Mouse (Mus musculus) stomach, embryonic 14.5 days (tissue): Measurements from ENCODE around the gene Pip5kl1. TPM values are rescaled to one million over a fixed set of nuclear protein-coding genes. Genes with fewer than 3 reads are reported as not detected.

Experiments used
- ATAC-seq: fragments of 200-750 bp; cut with Nextera tagmentation; 2 replicates; pipeline ENCODE4 v1.8.0; 2017; ENCODE audit warnings: low read depth, moderate TSS enrichment; ENCODE audit not compliant: insufficient number of reproducible peaks, insufficient read depth, low FRiP score
- H3K27ac ChIP-seq: fragments of 300-500 bp; sonication (generic); 2 replicates; pipeline ENCODE4 v1.5.1; 2014; ENCODE audit warnings: mild to moderate bottlenecking, low read length, moderate library complexity, mixed read lengths
- H3K27me3 ChIP-seq: fragments of 300-500 bp; sonication (generic); 2 replicates; pipeline ENCODE4 v1.6.1; 2014; ENCODE audit warnings: low read length, control low read depth, mixed read lengths; ENCODE audit not compliant: control insufficient read depth, insufficient read depth
- H3K36me3 ChIP-seq: fragments of 300-500 bp; sonication (generic); 2 replicates; pipeline ENCODE4 v1.6.1; 2014; ENCODE audit warnings: mild to moderate bottlenecking, control low read depth, low read length, moderate library complexity, mixed read lengths; ENCODE audit not compliant: control insufficient read depth, insufficient read depth
- H3K4me1 ChIP-seq: fragments of 300-500 bp; sonication (generic); 2 replicates; pipeline ENCODE4 v1.6.1; 2014; ENCODE audit warnings: low read length, control low read depth, mixed read lengths; ENCODE audit not compliant: control insufficient read depth, insufficient read depth
- H3K4me2 ChIP-seq: fragments of 300-500 bp; sonication (generic); replicated peaks from 2 replicates; pipeline ENCODE4 v1.6.1; 2014; ENCODE audit warnings: low read depth, low read length, control low read depth
- H3K4me3 ChIP-seq: fragments of 300-500 bp; sonication (generic); 2 replicates; pipeline ENCODE4 v1.5.1; 2014; ENCODE audit warnings: low read depth, low read length, control low read depth
- H3K9ac ChIP-seq: fragments of 300-500 bp; sonication (generic); replicated peaks from 2 replicates; pipeline ENCODE4 v1.6.1; 2014; ENCODE audit warnings: low read depth, mild to moderate bottlenecking, control low read depth, low read length, moderate library complexity, mixed read lengths
- H3K9me3 ChIP-seq: fragments of 300-500 bp; sonication (generic); 2 replicates; pipeline ENCODE4 v1.6.1; 2016; ENCODE audit warnings: low read depth, low read length, control low read depth; ENCODE audit not compliant: control insufficient read depth
- WGBS: fragments of 180-500 bp; shearing (Covaris S2); extraction: QIAGEN DNeasy Blood & Tissue Kit; methylation state at CpG from one replicate; pipeline ENCODE4 v1.1.7; 2014; 5-methylcytosine and 5-hydroxymethylcytosine counted together
- polyA plus RNA-seq: library from polyadenylated mRNA; unstranded; fragments of >200 nt; fragmentation: Nextera tagmentation; extraction: Ambion mirVana; gene quantifications from 2 replicates; pipeline ENCODE4 v1.2.1, GENCODE M21; 2014

Pip5kl1 gene
- polyA plus RNA-seq = 0.46 and 1.4 TPM in 2 replicates

GRCm38 (mm10) chr2:32574497-32574896, at the start of gene Pip5kl1:
Gene Pip5kl1, plus strand, starts transcription at chr2:32574797.
- Histone ChIP-seq H3K27me3 (0 out of 2 replicates have a peak, but pooled peaks cover 1% of the 10 kb centered on the region), H3K4me3 (peak within 1 kb of the TSS; percentile 33), H3K9ac (peak within 1 kb of the TSS; percentile 40), H3K9me3 (no peaks in the 10 kb centered on the region), H3K4me2 (peak within 1 kb of the TSS; percentile 63), H3K4me1 (peaks cover 11% of the 10 kb centered on the region; the same call in 1 of the 2 replicates), H3K27ac (no peak within 1 kb of the TSS), H3K36me3 (no peaks in the 10 kb centered on the region)
- WGBS = 77% methylated on average over 6 of the region's 6 CpGs
- no peak for ATAC-seq

GRCm38 (mm10) chr2:32525816-32526215, 48.8 kb upstream of the Pip5kl1 start:
- 87% methylated on average over 12 of the region's 12 CpGs for WGBS
- Histone ChIP-seq H3K9me3 (no peaks in the 10 kb centered on the region), H3K27ac (no peak overlapping the region), H3K27me3 (no peaks in the 10 kb centered on the region), H3K9ac (no peak overlapping the region), H3K36me3 (no peaks in the 10 kb centered on the region), H3K4me2 (no peak overlapping the region), H3K4me1 (no peaks in the 10 kb centered on the region), H3K4me3 (no peak overlapping the region)
- ATAC-seq = no peak

GRCm38 (mm10) chr2:32527468-32527966, 47.1 kb upstream of the Pip5kl1 start:
- ATAC-seq = no peak
- no peak overlapping the region for H3K27ac ChIP-seq
- H3K36me3 ChIP-seq = no peaks in the 10 kb centered on the region
- H3K9me3 ChIP-seq = no peaks in the 10 kb centered on the region
- H3K9ac ChIP-seq = no peak overlapping the region
- H3K4me1 ChIP-seq = no peaks in the 10 kb centered on the region
- no peak overlapping the region for H3K4me2 ChIP-seq
- no peaks in the 10 kb centered on the region for H3K27me3 ChIP-seq
- H3K4me3 ChIP-seq = no peak overlapping the region
- 70% methylated on average over 14 of the region's 14 CpGs for WGBS

- WGBS = 85% methylated on average over 1 of the region's 1 CpGs
- Histone ChIP-seq H3K9me3 (no peaks in the 10 kb centered on the region), H3K4me2 (no peak overlapping the region), H3K27ac (no peak overlapping the region), H3K4me3 (no peak overlapping the region), H3K36me3 (no peaks in the 10 kb centered on the region), H3K4me1 (no peaks in the 10 kb centered on the region), H3K27me3 (no peaks in the 10 kb centered on the region), H3K9ac (no peak overlapping the region)
- ATAC-seq = no peak
Observed at GRCm38 (mm10) chr2:32528326-32528725, 46.3 kb upstream of the Pip5kl1 start.

GRCm38 (mm10) chr2:32530479-32530878, 44.1 kb upstream of the Pip5kl1 start:
- 79% methylated on average over 2 of the region's 2 CpGs for WGBS
- Histone ChIP-seq H3K4me3 (no peak overlapping the region), H3K4me1 (peaks cover 5% of the 10 kb centered on the region; the same call in 1 of the 2 replicates), H3K9me3 (no peaks in the 10 kb centered on the region), H3K36me3 (no peaks in the 10 kb centered on the region), H3K27me3 (no peaks in the 10 kb centered on the region), H3K9ac (no peak overlapping the region), H3K4me2 (no peak overlapping the region), H3K27ac (no peak overlapping the region)
- ATAC-seq = no peak

- Histone ChIP-seq H3K4me2 (no peak overlapping the region), H3K9me3 (no peaks in the 10 kb centered on the region), H3K9ac (no peak overlapping the region), H3K4me1 (peaks cover 23% of the 10 kb centered on the region), H3K4me3 (no peak overlapping the region), H3K27ac (no peak overlapping the region), H3K36me3 (no peaks in the 10 kb centered on the region), H3K27me3 (no peaks in the 10 kb centered on the region)
- WGBS = 81% methylated on average over 2 of the region's 2 CpGs
- ATAC-seq = no peak
Observed at GRCm38 (mm10) chr2:32533163-32533562, 41.4 kb upstream of the Pip5kl1 start.

- peak overlapping the region; percentile 36 for H3K9ac ChIP-seq
- no peak for ATAC-seq
- WGBS = 11% methylated on average over 13 of the region's 13 CpGs
- peak overlapping the region; percentile 66 for H3K4me2 ChIP-seq
- peak overlapping the region; percentile 95 for H3K27ac ChIP-seq
- H3K27me3 ChIP-seq = no peaks in the 10 kb centered on the region
- peaks cover 30% of the 10 kb centered on the region for H3K4me1 ChIP-seq
- H3K4me3 ChIP-seq = peak overlapping the region; percentile 84
- no peaks in the 10 kb centered on the region for H3K36me3 ChIP-seq
- H3K9me3 ChIP-seq = no peaks in the 10 kb centered on the region
Observed at GRCm38 (mm10) chr2:32534061-32534732, 40.4 kb upstream of the Pip5kl1 start.

GRCm38 (mm10) chr2:32534733-32535471, 39.7 kb upstream of the Pip5kl1 start, which contains the start of gene Fam102a:
Gene Fam102a, plus strand, starts transcription at chr2:32535332.
- peak within 1 kb of the TSS; percentile 78 for H3K4me2 ChIP-seq
- H3K27ac ChIP-seq = peak within 1 kb of the TSS; percentile 95
- H3K9me3 ChIP-seq = no peaks in the 10 kb centered on the region
- H3K9ac ChIP-seq = peak within 1 kb of the TSS; percentile 89
- H3K27me3 ChIP-seq = no peaks in the 10 kb centered on the region
- under 1% methylated on average over 67 of the region's 67 CpGs for WGBS
- peak; percentile 94 for ATAC-seq
- no peaks in the 10 kb centered on the region for H3K36me3 ChIP-seq
- H3K4me3 ChIP-seq = peak within 1 kb of the TSS; percentile 84
- H3K4me1 ChIP-seq = peaks cover 36% of the 10 kb centered on the region
